Mouse (Mus musculus): ENCODE measurements at regions not wholly inside any gene's neighbourhood (a gene's known extent, or its start where the extent isn't known, plus 50 kb on each side); places are given as distances from the start of the nearest gene placed in this dataset.

DNA sequence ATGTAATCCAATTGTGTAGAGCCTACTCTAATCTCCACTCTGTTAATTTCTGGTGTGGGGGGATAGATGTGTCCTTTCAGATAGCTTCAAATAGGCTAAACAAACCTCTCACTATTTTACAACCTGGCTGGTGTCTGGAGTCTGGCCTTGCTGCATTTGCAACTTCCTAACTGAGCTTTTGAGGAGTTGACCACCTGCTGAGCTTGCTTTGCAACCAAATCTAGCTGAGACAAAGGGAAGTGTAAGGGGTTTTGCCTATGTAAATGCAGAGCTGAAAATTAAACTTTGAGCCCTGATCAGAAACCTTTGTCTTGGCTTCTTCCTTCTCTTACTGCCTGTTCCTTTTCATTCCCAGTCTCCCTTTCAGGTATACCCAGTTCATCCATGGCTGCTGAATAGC lies 404.3 kb downstream of the Cetn3 start:
- no peak for DNase-seq (ENCODE audit: low spot score)

DNA sequence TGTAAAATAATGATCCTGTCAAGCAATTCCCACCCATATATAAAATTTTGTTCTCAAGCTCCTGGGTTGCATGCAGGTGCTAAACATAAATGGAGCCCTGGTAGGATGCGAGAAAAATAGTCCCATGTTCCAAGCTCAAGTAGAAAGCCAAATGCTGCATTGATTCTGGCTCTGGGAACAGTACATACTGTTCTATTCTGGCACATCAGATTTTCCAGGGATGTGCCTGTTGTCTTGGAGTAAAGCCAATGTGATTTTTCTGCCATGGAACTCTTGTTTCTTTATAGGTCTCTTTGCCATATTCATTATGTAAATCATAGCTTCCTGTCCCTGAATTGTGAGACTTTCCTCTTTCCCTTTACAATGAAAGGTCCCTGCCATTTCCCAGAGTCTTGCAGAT lies 417.9 kb downstream of the Cetn3 start:
- no peak for DNase-seq (ENCODE audit: low spot score)

DNA sequence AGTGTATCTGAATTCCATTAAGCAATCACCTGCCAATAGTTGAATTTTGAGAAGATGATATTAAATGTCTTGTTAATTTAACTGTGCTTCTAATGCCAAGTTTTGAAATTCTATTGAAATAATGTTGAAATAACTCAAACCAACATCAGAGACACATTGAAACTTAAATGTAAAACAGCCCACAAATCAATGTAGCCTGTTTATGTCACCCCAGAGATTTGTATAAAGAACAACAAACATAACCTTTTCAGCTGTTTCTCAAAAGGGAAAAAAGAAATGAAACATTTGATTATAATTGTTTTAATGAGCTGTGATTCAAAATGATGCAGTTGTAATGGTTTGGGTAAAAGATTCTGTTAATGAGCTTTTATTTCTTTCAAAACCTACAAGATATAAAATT lies 442.6 kb downstream of the Cetn3 start:
- DNase-seq (ENCODE audit: low spot score): no peak

DNA sequence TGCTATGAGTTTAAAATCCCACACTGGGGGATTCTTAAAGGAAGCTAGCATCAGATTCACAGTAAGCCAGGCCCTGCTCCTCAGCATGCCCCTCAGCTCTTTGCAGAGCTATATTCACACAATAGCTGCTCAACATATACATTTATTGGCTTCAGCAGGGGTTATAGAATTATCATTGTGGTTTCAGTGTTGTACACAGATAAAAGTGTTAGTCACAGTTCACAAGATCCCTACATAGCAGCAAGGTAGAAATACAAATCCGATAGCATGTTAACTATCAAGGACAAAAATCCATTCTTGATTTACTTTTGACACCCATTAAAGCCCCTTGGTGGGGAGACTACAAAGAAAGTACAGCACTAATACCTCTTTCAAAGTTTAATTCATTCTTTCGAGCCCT lies 451.0 kb downstream of the Cetn3 start:
- no peak for DNase-seq (ENCODE audit: low spot score)

DNA sequence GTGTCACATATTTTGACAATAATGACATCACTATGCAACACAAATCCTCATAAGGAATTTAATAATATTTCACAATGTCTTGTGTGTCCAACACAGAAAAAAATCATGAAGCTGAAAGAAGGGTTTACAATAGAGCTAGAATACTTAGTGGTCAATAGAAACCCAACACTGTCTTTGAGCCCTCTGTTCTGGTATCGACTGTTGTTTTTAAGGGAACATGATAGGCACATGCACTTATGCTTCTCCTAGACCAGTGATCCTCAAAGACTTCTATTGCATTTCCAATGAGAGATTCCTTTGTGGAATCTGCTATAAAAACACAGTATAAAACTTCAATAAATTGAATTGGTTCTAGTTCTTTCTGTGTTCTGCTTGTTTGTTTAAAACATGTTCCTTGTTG lies 463.4 kb downstream of the Cetn3 start:
- no peak for DNase-seq (ENCODE audit: low spot score)

DNA sequence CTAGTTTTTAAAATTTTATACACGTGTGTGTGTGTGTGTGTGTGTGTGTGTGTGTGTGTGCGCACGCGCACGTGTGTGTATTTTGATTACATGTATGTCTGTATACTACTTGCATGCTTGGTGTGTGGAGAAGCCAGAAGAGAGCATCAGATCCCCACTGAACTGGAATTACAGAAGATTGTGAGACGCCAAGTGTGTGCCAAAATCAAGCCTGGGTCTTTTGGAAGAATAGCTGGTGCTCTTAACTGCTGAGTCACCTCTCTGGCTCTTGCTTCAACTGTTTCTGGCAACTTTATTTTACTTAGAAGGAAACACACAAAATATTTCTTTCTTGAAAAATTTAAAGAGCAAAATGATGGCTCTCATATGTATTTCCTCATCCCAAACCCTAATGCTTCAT lies 467.5 kb downstream of the Cetn3 start:
- no peak for DNase-seq (ENCODE audit: low spot score)

DNA sequence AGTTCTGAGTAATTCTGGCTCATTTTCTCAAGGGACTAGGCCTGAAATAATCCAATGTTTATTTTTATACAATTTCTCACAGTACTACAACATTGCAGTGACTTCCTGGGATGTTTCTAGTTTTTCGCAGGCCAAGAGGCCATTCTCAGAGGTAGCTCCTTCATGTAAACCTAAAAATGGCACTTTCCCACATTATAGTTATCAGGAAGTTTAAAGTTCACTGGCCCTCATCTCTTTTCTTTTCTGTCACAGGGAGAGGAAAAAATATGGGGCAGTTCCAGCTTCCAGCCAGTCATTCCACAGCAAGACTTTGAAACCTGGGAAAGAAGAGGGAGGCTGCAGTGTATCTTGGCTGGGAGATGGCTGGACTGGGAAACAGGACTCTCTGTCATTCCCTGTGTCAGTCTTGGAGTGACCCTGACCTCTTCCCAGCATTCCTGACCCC lies 475.6 kb downstream of the Cetn3 start:
- DNase-seq (ENCODE audit: low spot score): no peak

DNA sequence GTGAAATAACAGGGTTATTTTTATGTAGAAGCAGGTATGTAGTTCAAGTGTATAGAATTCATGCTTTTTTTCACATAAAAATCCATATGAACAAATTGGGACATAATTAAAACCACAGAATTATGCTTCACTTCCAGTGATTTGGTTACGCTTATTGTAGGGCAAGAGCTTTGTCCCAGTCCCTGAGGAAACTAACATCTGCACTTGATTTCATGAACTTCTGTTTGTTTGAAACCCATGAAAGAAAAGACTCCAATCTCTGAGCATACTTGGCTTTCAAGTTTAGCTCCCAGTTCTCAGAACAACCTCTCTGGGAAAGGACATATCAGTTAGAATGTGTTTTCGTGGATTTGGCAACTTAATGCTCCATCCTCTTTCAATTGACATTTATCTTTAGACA lies 481.4 kb downstream of the Cetn3 start:
- DNase-seq (ENCODE audit: low spot score): no peak

DNA sequence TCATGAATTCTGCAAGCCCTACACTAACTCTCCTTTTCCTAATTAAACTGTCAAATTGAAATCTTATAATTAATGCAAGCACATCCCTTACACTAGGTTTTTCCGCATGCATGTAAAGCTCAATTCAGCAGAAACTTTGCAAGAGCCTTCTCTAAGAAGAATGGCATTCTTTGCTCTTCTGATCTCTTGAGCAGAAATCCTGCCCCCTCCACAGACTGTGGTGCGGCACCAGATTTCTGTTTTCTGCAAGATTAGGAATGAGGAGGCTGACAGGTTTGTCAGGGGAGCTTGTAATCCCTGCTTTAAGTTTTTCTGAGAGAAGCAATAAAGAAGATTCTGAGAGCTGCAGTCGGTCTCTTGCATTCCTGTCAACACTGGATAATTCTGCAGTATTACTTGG lies 482.3 kb downstream of the Cetn3 start:
- DNase-seq (ENCODE audit: low spot score): no peak

DNA sequence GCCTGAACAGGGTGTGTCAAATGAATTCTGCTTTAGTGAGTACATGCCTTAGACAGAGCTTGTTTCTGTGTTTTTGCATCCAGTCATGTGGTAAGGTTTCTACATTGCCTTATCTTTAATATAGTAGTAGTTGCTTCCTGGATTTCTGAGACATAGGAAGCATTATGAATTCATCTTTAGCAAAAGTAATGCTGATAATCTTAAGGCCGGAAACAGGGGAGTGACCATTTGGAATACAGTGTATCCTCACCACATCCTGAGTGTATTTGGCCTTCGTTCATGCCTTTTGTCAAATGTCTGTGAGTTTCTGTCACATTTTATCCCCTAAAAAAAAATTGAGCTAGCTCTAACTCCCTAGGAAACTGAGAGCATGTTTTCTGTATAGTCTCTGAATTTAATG lies 482.9 kb downstream of the Cetn3 start:
- no peak for DNase-seq (ENCODE audit: low spot score)

DNA sequence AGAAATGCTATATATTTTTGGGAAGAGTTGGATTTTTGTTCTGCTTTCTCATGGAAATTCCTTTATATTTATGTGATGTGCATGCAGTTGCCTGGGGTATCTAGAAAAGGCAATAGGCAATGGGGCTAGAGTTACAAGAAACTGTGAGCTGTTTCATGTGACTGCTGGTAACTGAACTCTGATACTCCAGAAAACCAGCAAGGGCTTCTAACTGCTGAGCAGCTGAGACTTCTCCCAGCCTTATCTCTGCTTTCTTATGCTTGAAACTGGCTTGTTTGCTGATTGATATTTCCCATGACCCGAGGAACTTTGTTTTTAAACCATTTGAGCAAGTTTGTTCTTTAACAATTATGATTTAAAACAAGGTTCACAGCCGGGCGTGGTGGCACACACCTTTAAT lies 491.9 kb downstream of the Cetn3 start:
- DNase-seq (ENCODE audit: low spot score): no peak

DNA sequence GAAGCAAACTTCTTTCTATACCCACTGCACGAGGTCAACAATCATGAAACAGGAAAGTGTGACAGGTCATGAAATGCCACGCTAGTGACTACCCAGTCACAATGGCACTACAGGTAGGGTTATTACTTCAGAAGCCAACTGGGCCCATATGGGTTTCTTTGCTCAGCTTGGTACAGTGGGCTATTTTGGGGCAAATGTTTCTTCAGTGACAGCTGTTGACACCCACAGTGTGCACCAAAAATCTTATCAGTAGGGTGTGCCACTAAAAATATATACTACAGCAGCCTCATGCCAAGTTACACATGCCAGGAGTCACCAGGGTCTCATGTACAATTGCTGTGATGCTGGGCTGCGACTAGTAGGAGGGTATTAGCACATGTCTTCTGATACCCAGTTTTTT lies 493.1 kb downstream of the Cetn3 start:
- DNase-seq (ENCODE audit: low spot score): no peak

DNA sequence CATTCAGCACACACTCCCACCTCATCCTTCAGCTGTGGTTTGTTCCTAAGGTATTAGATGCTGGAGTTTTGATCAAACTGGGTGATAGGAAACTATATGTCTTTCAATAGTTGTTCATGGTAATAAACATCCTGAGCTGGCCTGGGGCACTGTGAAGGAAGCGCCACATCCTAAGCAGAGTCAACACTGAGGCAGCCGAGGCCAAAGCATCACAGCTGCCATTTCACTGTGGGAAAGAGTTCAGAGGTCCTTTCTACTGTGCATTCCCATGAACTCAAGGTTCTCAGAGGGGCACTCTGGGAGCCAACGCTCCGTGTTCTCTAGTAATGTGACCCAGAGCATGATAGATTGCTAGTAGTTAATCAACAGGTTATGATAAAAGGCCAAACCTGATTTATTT lies 497.9 kb downstream of the Cetn3 start:
- no peak for DNase-seq (ENCODE audit: low spot score)

DNA sequence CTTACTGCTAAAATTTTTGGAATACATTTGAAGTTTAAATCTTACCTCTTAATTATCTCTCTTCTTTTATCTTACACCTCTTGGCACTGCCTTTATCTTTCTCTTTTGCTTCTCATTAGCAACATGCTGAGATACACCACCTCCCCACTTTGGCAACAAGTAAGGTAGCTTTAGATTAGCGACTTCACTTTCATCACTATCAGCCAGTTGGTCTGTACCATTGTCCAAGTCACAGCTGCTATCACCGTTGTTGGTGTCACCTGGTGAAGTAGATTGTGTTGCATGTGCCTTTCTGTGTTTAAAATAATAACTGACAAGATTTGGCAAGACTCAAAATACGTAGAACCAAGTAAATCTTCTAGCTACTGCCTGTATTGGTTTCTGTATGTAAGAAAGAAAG lies 513.0 kb downstream of the Cetn3 start:
- no peak for DNase-seq (ENCODE audit: low spot score)

DNA sequence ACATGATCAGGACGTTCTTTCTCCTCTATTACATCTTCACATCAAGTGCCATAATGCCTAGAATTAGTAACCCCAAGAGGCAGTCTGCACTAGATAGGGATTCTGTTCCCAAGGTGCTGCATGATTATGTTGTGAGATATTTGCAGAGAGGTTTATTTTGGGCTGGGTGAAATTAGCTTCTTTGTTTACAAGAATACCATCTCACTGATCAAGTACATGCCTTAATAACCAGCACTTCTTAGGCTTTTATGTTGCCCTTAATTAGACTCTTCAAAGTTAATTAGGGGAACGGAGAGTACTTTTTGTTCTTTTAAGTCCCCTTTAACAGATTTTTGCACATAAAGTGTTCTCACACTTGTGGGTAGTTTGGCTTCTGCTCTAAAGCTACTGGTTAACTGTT lies 521.4 kb downstream of the Cetn3 start:
- no peak for DNase-seq (ENCODE audit: low spot score)

DNA sequence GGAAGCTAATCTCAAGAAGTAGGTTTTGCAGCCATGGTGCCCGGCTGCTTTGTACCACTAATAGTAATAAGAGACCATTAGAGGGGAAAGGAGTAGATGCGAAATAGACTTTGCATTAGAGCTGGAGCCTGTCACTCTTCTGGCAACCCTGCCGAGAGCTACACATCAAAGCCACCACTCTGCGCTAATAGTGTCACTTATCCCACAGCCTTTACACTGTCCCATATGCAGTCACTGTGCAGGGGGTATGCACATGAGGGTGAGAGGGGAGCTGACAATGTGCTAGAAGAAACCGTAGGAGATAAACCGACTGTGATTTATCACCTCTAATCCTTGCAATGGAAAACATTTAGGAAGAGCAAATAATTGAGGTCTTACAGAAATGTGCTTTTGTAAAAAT lies 522.2 kb downstream of the Cetn3 start:
- DNase-seq (ENCODE audit: low spot score): no peak

DNA sequence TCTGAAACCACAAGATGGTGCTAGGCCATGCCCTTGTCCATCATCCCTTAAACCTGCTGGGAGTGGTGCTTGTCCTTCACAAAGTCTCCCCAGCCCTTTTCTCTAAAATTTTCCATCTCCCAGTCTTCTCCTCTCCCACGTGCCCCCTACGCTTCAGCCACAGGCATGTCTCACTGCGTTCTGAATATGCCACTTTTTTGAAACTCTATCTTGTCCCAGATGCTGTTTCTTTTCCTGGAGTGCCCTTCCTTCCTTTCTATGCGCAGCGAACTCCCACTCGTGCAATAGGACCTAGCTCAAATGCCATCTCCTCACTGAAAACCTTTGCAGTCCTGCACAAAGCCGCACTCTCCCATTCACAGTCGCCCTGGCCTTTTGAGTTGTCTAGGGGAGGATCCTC lies 525.5 kb downstream of the Cetn3 start:
- DNase-seq (ENCODE audit: low spot score): no peak

DNA sequence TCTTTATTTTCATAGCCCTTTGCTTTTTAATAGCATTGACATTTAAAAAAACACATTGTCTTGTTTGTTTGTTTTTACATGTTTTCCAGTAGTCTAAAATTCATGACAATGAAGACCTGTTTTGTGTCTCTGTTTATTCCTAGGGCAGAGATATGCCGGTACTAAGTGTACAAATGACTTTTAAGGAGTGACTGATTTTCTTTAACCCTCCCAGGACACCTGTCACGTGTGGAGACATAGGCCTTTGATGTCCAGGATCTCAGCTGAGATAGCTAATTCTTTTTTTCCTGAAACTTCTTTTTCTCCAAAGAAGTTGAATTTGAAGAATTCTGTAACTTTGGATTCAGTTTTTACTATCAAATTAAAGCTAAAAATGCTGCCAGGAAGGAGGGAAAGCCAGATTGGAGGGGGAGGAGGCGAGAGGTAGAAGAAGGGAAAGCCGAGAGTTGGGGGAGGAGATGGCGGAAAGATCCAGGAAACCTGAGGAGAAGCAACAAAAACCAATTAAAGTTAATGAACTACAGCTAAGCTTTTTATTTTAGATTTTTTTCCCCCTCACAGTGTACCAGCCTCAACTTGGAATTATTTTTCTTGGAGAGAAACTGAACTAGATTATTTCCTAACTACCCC lies 533.8 kb downstream of the Cetn3 start:
- no peak for DNase-seq (ENCODE audit: low spot score)

DNA sequence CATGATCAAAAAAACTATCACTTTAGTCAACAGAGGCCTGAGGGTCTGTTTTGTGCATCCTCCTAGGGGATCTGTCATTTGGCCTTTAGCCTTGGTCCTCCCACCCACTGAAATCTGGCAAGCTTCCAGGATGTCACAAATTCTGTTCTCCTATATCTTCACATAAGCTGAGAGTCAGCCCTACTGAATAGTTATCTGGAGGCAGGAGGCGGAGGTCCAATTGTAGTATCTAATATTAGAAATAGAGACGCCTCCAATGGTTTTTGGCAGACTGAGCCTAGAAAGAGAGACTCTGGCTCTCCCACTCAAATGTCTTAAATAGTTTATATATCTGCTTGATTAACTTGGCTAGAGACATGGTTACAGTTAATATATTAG lies 534.3 kb downstream of the Cetn3 start:
- no peak for DNase-seq (ENCODE audit: low spot score)

DNA sequence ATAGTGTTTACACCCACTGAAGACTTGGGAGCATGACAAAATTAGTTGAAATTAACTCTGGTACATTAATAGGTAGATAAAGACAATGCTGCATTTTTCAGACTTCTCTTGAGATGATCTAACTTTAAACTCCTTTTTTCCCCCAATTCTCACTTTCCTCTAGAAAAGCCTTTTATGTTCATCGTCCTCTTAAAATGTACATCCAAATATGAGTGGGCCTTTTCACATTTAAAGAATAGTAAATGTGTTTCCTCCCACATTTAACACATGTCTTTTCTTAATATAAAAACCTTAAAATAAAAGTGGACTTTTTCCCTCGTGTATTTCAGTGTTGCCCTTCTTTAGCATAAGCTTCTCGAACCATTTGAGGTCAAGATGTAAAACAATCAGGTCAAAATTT lies 535.5 kb downstream of the Cetn3 start:
- DNase-seq (ENCODE audit: low spot score): no peak

DNA sequence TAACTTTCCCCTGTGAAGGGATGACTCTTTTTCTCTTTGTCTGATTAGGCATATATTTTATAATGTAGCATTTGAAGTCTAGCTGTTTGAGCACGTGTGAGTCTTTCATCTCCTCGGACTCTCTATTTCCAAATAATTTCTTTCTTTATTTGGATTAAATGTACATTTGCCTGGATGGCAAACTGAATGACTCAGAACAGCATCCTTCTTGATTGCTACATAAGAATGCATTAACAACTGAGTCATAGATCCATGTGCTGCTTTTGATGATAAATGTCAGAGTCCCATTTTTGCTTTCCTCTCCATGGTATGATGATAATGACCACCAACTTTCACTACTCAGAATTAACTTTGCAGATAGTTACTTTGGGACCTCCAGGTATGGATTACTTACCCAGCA lies 571.5 kb downstream of the Cetn3 start:
- DNase-seq (ENCODE audit: low spot score): no peak

DNA sequence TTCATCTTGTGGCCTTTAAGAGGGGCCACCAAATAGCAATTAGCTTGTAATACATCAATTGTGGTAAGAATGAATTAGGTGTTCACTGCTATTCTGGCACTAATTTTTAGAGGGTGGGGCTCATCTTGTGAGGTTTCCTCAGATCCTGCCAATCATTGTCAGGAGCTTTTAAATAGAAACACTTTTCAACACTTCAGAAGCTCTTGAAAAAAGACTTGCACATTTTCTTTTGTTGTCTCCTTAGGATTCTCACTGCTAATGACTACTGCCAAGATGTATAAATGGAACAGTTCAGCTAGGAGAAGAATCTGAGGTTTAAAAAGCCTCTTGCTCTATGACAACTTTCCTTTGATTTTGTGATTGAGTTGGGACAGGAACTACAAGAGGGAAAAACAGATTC lies 572.4 kb downstream of the Cetn3 start:
- DNase-seq (ENCODE audit: low spot score): no peak

DNA sequence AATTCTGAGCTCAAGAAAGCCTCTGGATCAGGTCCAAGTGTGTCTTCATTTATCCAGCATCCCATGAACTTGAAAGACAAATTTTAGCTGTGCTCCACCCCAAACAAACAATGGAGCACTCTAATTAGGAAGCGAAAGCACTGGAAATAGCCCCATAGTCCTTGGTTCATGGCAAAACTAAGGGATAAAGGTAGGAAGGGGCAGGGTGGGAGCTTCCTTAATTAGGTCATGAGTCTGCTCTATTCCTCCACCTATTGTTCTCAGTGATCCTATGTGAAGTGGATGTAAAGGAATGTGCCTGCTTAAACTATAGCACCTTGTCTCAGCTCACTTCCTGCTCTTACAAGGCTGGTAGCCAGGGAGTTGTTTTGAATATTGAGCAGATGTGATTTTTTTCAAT lies 576.6 kb downstream of the Cetn3 start:
- no peak for DNase-seq (ENCODE audit: low spot score)

DNA sequence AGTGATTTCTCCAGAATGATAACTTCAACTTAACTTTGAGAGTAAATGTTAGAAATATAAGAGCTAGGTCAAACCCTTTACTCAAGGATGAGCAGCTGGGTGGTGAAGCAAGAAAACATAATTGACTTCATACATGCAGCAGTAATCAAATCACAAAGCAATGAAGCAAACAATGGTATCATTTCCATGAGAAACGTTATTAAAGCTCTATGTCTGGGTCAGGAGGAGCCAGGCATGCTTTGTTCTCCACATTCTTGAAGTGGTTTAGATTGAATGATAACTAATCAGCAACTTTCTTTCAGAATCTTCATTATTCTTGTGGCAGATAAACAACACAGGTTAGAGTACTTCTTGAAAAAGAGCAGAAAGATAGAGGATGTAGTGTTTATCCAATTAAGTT lies 577.8 kb downstream of the Cetn3 start:
- DNase-seq (ENCODE audit: low spot score): peak; percentile 75

DNA sequence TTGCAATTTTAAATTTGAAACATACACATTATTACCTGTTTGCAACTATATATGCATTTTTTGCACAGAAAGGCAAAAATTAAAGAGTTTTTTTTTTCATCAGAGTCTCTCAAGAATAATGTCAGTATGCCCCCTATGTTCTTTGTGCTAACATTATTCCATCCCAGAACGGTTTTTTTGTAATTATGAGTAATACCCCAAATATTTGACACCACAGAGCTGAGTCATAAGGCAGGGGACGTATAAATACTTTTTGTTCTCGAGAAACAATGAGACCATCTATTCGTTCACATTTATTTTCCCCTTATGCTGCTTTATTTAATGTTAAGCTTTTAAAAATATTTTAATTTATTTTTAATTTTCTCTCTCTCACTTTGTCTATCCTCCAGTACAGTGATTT lies 578.5 kb downstream of the Cetn3 start:
- DNase-seq (ENCODE audit: low spot score): no peak
